Mouse (Mus musculus): Measurements from ENCODE around the gene Kcnk4.

- TF ChIP-seq CTCF (IDR thresholded peaks at IDR 0.05; ENCODE audit: borderline replicate concordance, control insufficient read depth, extremely low read depth, insufficient read depth, low read length, poor library complexity) (no peak), POLR2A (IDR thresholded peaks at IDR 0.05; ENCODE audit: control insufficient read depth, extremely low read depth, insufficient read depth, low read length, poor library complexity) (no peak)
Observed at GRCm38 (mm10) chr19:6916496-6916895, 17.8 kb downstream of the Kcnk4 start.

Data from thymus, adult 2 months (tissue).